Mouse (Mus musculus): ENCODE data around the gene Gm9767. TPM values are rescaled to one million over a fixed set of nuclear protein-coding genes. Genes with fewer than 3 reads are reported as not detected.

Gene Gm9767
- polyA plus RNA-seq (2014; fragmentation: Nextera tagmentation; extraction: Ambion mirVana): 0.21 and 0.85 TPM in 2 replicates

GRCm38 (mm10) chr10:26077671-26078481 is at the start of gene Gm9767:
Gene Gm9767, plus strand, starts transcription at chr10:26078255.
- Histone ChIP-seq H3K4me3 (ENCODE audit: low read depth, low read length) (peak within 1 kb of the TSS; percentile 63), H3K9ac (ENCODE audit: low read depth, low read length) (peak within 1 kb of the TSS; percentile 72), H3K27ac (replicated peaks; ENCODE audit: low read depth, low read length) (peak within 1 kb of the TSS; percentile 33; the same call in 1 of the 2 replicates), H3K9me3 (ENCODE audit: control insufficient read depth, low read length) (no peaks in the 10 kb centered on the region), H3K27me3 (replicated peaks; ENCODE audit: control insufficient read depth, insufficient read depth, low read length) (peaks cover 8% of the 10 kb centered on the region; the same call in 1 of the 2 replicates), H3K36me3 (ENCODE audit: control insufficient read depth, insufficient read depth, low read length) (no peaks in the 10 kb centered on the region), H3K4me2 (ENCODE audit: low read depth, low read length) (peak within 1 kb of the TSS; percentile 90), H3K4me1 (ENCODE audit: control insufficient read depth, insufficient read depth, low read length) (no peaks in the 10 kb centered on the region)
- 1% methylated on average over 37 of the region's 52 CpGs for WGBS
- peak; percentile 59 for ATAC-seq (ENCODE audit: low read depth)
- DNase-seq (ENCODE audit: low spot score): peak; percentile 36

- no peaks in the 10 kb centered on the region for H3K36me3 ChIP-seq (ENCODE audit: control insufficient read depth, insufficient read depth, low read length)
- H3K9ac ChIP-seq (ENCODE audit: low read depth, low read length): no peak overlapping the region
- H3K4me1 ChIP-seq (ENCODE audit: control insufficient read depth, insufficient read depth, low read length): no peaks in the 10 kb centered on the region
- ATAC-seq (ENCODE audit: low read depth) (no peak), DNase-seq (ENCODE audit: low spot score) (no peak)
- no peak overlapping the region for H3K4me2 ChIP-seq (ENCODE audit: low read depth, low read length)
- WGBS: 77% methylated on average over 5 of the region's 5 CpGs
- H3K27ac ChIP-seq (replicated peaks; ENCODE audit: low read depth, low read length): no peak overlapping the region
- H3K9me3 ChIP-seq (ENCODE audit: control insufficient read depth, low read length): no peaks in the 10 kb centered on the region
- H3K4me3 ChIP-seq (ENCODE audit: low read depth, low read length): no peak overlapping the region
- H3K27me3 ChIP-seq (replicated peaks; ENCODE audit: control insufficient read depth, insufficient read depth, low read length): no peaks in the 10 kb centered on the region
Measured at GRCm38 (mm10) chr10:26034931-26035330, 43.1 kb upstream of the Gm9767 start.

- ATAC-seq (ENCODE audit: low read depth): no peak
- no peak for DNase-seq (ENCODE audit: low spot score)
- Histone ChIP-seq H3K27me3 (replicated peaks; ENCODE audit: control insufficient read depth, insufficient read depth, low read length) (no peaks in the 10 kb centered on the region), H3K36me3 (ENCODE audit: control insufficient read depth, insufficient read depth, low read length) (no peaks in the 10 kb centered on the region), H3K9ac (ENCODE audit: low read depth, low read length) (no peak overlapping the region), H3K4me3 (ENCODE audit: low read depth, low read length) (no peak overlapping the region), H3K9me3 (ENCODE audit: control insufficient read depth, low read length) (0 out of 2 replicates have a peak, but pooled peaks cover 5% of the 10 kb centered on the region), H3K27ac (replicated peaks; ENCODE audit: low read depth, low read length) (no peak overlapping the region), H3K4me1 (ENCODE audit: control insufficient read depth, insufficient read depth, low read length) (no peaks in the 10 kb centered on the region), H3K4me2 (ENCODE audit: low read depth, low read length) (no peak overlapping the region)
- WGBS: 84% methylated on average over 2 of the region's 2 CpGs
Measured at GRCm38 (mm10) chr10:26051177-26051576, 26.9 kb upstream of the Gm9767 start.

GRCm38 (mm10) chr10:26059662-26060307 is 18.3 kb upstream of the Gm9767 start:
- Histone ChIP-seq H3K9me3 (ENCODE audit: control insufficient read depth, low read length) (no peaks in the 10 kb centered on the region), H3K9ac (ENCODE audit: low read depth, low read length) (no peak overlapping the region), H3K27me3 (replicated peaks; ENCODE audit: control insufficient read depth, insufficient read depth, low read length) (no peaks in the 10 kb centered on the region), H3K36me3 (ENCODE audit: control insufficient read depth, insufficient read depth, low read length) (0 out of 2 replicates have a peak, but pooled peaks cover 4% of the 10 kb centered on the region), H3K27ac (replicated peaks; ENCODE audit: low read depth, low read length) (no peak overlapping the region), H3K4me1 (ENCODE audit: control insufficient read depth, insufficient read depth, low read length) (no peaks in the 10 kb centered on the region), H3K4me2 (ENCODE audit: low read depth, low read length) (no peak overlapping the region), H3K4me3 (ENCODE audit: low read depth, low read length) (no peak overlapping the region)
- no peak for DNase-seq (ENCODE audit: low spot score)
- WGBS: 78% methylated on average over 3 of the region's 3 CpGs
- ATAC-seq (ENCODE audit: low read depth): no peak

GRCm38 (mm10) chr10:26063071-26063470 is 15.0 kb upstream of the Gm9767 start:
- Histone ChIP-seq H3K4me2 (ENCODE audit: low read depth, low read length) (no peak overlapping the region), H3K4me1 (ENCODE audit: control insufficient read depth, insufficient read depth, low read length) (no peaks in the 10 kb centered on the region), H3K4me3 (ENCODE audit: low read depth, low read length) (no peak overlapping the region), H3K9me3 (ENCODE audit: control insufficient read depth, low read length) (no peaks in the 10 kb centered on the region), H3K36me3 (ENCODE audit: control insufficient read depth, insufficient read depth, low read length) (peaks cover 5% of the 10 kb centered on the region; the same call in 1 of the 2 replicates), H3K27me3 (replicated peaks; ENCODE audit: control insufficient read depth, insufficient read depth, low read length) (no peaks in the 10 kb centered on the region), H3K27ac (replicated peaks; ENCODE audit: low read depth, low read length) (no peak overlapping the region), H3K9ac (ENCODE audit: low read depth, low read length) (no peak overlapping the region)
- WGBS: 91% methylated on average over 4 of the region's 4 CpGs
- DNase-seq (ENCODE audit: low spot score) (no peak), ATAC-seq (ENCODE audit: low read depth) (no peak)

- H3K27me3 ChIP-seq (replicated peaks; ENCODE audit: control insufficient read depth, insufficient read depth, low read length): 0 out of 2 replicates have a peak, but pooled peaks cover 1% of the 10 kb centered on the region
- no peaks in the 10 kb centered on the region for H3K4me1 ChIP-seq (ENCODE audit: control insufficient read depth, insufficient read depth, low read length)
- H3K4me3 ChIP-seq (ENCODE audit: low read depth, low read length): no peak overlapping the region
- no peak for DNase-seq (ENCODE audit: low spot score)
- no peak overlapping the region for H3K9ac ChIP-seq (ENCODE audit: low read depth, low read length)
- no peak for ATAC-seq (ENCODE audit: low read depth)
- WGBS: 79% methylated on average over 5 of the region's 5 CpGs
- no peaks in the 10 kb centered on the region for H3K9me3 ChIP-seq (ENCODE audit: control insufficient read depth, low read length)
- peaks cover 4% of the 10 kb centered on the region; the same call in 1 of the 2 replicates for H3K36me3 ChIP-seq (ENCODE audit: control insufficient read depth, insufficient read depth, low read length)
- H3K4me2 ChIP-seq (ENCODE audit: low read depth, low read length): no peak overlapping the region
- no peak overlapping the region for H3K27ac ChIP-seq (replicated peaks; ENCODE audit: low read depth, low read length)
Measured at GRCm38 (mm10) chr10:26071986-26072385, 6.1 kb upstream of the Gm9767 start.

GRCm38 (mm10) chr10:26076949-26077348 is 1.1 kb upstream of the Gm9767 start:
- no peaks in the 10 kb centered on the region for H3K4me1 ChIP-seq (ENCODE audit: control insufficient read depth, insufficient read depth, low read length)
- H3K27me3 ChIP-seq (replicated peaks; ENCODE audit: control insufficient read depth, insufficient read depth, low read length): peaks cover 8% of the 10 kb centered on the region; the same call in 1 of the 2 replicates
- peak overlapping the region; percentile 90 for H3K4me2 ChIP-seq (ENCODE audit: low read depth, low read length)
- H3K27ac ChIP-seq (replicated peaks; ENCODE audit: low read depth, low read length): no peak overlapping the region
- H3K9ac ChIP-seq (ENCODE audit: low read depth, low read length): no peak overlapping the region
- H3K9me3 ChIP-seq (ENCODE audit: control insufficient read depth, low read length): no peaks in the 10 kb centered on the region
- H3K4me3 ChIP-seq (ENCODE audit: low read depth, low read length): peak overlapping the region; percentile 63
- ATAC-seq (ENCODE audit: low read depth) (no peak), DNase-seq (ENCODE audit: low spot score) (no peak)
- WGBS: 72% methylated on average over 9 of the region's 9 CpGs
- H3K36me3 ChIP-seq (ENCODE audit: control insufficient read depth, insufficient read depth, low read length): no peaks in the 10 kb centered on the region

- Histone ChIP-seq H3K27me3 (replicated peaks; ENCODE audit: control insufficient read depth, insufficient read depth, low read length) (peaks cover 8% of the 10 kb centered on the region; the same call in 1 of the 2 replicates), H3K36me3 (ENCODE audit: control insufficient read depth, insufficient read depth, low read length) (no peaks in the 10 kb centered on the region), H3K9ac (ENCODE audit: low read depth, low read length) (peak within 1 kb of the TSS; percentile 72), H3K9me3 (ENCODE audit: control insufficient read depth, low read length) (no peaks in the 10 kb centered on the region), H3K4me1 (ENCODE audit: control insufficient read depth, insufficient read depth, low read length) (no peaks in the 10 kb centered on the region), H3K4me2 (ENCODE audit: low read depth, low read length) (peak within 1 kb of the TSS; percentile 90), H3K27ac (replicated peaks; ENCODE audit: low read depth, low read length) (peak within 1 kb of the TSS; percentile 33; the same call in 1 of the 2 replicates), H3K4me3 (ENCODE audit: low read depth, low read length) (peak within 1 kb of the TSS; percentile 63)
- ATAC-seq (ENCODE audit: low read depth) (peak; percentile 89), DNase-seq (ENCODE audit: low spot score) (peak; percentile 94)
- WGBS: under 1% methylated on average over 41 of the region's 46 CpGs
Measured at GRCm38 (mm10) chr10:26078521-26079142, 577 bp downstream of the Gm9767 start, which contains the start of gene Tmem200a. Gene Tmem200a, minus strand, starts transcription at chr10:26079052.

Data from embryonic facial prominence, embryonic 14.5 days (tissue).